Mouse (Mus musculus): ENCODE results near the gene Ppp1r15a. TPM values are rescaled to one million over a fixed set of nuclear protein-coding genes. Genes with fewer than 3 reads are reported as not detected.
"Not testable (repeated sequence)": the region's sequence is repeated elsewhere in the genome, so short reads cannot be mapped to it uniquely, and the experiment has no call there.

Gene Ppp1r15a
- total RNA-seq, 1 experiment from 2014 or later = 221 TPM

DNA sequence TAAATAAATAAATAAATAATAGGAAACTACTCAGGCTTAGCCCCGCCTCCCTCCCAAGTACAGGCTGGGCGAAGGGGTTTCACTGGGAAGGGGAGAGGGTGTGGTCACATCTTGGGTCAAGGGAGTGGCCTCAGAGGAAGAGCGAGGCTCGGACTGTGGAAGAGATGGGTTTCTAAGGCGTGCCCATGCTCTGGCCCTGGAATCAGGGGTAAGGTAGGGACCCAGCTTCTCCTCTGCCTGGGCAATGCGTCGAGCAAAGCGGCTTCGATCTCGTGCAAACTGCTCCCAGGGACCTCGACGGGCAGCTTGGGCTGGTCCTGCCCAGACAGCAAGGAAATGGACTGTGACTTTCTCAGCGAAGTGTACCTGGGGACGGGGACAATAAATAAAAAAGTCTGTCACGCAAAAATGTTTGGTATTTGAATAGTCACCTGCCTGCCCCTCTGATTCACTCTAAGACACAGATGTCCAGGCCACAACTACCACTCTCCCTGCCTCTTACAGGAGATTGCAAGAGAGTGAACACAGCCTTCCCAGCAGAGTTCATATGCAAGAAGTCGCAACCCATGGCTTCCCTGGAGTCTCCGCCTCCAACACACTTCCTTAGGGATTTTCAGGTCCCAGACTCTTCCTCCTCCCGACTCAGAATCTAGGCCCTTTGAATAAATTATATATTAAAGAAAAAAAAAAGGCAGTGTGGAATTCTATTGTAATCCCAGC, 3.0 kb downstream of the Ppp1r15a start:
- ATAC-seq (replicated peaks; ENCODE audit: insufficient number of reproducible peaks, low FRiP score, low TSS enrichment, poor library complexity, severe bottlenecking) = no peak

DNA sequence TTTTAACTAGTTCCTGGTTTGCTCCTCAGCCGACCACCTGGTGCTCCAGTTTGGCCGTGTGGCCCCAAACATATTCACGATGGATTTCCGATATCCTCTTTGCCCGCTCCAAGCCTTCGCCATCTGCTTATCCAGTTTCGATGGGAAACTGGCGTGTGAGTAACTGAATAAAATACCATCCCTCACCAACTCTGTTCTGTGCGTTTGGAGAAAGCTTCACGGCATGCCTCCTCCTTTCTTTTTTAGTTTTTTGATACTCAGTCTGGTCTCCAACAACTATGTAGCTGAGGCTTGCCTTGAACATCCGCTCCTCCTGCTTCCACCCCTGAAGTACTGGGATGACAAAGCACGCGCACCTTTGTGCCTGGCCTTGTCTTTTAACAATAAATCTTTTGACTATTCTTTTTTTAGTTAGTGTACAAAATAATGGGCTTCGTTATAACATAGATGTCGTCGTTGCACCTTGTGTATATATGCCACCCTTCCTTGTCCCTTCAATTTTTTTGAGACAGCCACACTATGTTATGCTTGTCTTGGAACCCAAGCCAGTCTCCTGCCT, 3.8 kb downstream of the Ppp1r15a start:
- no peak for ATAC-seq (replicated peaks; ENCODE audit: insufficient number of reproducible peaks, low FRiP score, low TSS enrichment, poor library complexity, severe bottlenecking)

DNA sequence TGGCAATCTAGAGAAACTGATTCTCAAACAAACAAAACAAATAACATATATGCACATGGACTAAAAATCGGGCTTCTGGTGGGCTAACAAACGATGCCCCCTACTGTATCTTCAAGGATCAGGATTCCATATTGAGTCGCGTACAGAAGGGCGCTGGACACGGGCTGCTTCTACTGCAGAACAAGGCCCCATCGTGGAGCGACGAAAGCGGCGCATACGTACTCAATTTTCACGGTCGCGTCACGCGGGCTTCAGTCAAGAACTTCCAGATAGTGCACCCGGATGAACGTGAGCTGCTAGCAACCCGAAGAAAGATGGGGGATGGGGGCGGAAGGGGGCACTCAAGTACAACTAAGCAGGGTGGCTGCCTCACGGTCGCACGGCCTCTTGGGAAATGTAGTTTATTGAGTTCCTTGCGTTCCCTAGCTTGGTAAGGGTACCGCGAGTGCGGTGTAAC, 4.3 kb downstream of the Ppp1r15a start:
- peak; percentile 75 for ATAC-seq (replicated peaks; ENCODE audit: insufficient number of reproducible peaks, low FRiP score, low TSS enrichment, poor library complexity, severe bottlenecking)

DNA sequence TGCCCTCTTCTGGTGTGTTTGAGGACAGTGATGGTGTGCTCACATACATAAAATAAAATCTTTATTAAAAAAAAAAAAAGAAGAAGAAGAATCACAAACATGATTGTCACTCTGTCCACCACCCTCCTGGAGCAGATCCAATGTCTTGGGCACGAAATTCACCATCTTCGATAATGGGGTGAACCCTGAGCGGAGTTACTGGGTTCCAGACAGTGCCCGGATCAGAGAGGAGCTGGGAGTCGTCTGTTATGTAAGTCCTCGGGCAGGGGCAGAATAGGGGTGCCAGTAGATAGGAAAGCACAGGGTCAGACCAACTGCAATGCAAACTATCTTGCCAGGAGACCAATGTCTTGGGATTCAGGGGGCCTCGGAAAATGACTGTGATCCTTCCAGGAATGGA, 5.5 kb downstream of the Ppp1r15a start:
- no peak for ATAC-seq (replicated peaks; ENCODE audit: insufficient number of reproducible peaks, low FRiP score, low TSS enrichment, poor library complexity, severe bottlenecking)

DNA sequence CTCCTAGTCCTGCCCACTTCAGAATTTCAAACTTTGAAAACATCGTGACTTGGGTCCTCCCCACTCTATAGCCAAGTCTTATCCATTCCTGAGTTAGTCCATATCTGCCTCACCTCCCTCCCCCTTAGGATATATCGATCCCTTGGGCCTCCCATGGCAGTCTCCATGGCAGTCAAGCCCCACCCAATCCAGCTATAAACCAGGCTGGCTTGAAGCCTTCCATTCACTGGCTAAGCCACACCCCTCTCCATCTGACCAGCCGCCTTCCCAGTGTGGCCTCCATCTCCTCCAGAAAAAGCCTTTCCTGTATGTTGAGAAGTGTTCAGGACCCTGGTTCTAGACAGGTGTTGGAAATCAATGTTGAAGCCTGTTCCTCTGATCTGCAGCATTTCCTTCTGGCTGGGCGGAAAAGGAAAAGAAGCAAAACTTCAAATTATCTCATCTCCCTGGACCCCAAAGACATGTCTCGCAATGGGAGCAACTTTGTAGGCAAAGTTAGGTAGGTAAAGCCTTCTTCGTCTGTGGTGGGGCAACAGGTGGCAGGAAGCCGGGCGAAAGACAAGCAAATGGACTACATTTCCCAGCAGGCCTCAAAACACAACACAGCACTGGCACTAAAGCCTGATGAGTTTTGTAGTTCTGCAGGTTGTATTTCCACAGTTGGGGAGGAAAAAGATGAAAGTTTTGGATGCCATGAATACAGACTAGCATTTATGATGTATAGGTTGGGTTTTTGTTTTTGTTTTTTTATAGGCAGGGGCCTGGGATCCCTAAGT, 6.5 kb downstream of the Ppp1r15a start:
- ATAC-seq (replicated peaks; ENCODE audit: insufficient number of reproducible peaks, low FRiP score, low TSS enrichment, poor library complexity, severe bottlenecking) = no peak

DNA sequence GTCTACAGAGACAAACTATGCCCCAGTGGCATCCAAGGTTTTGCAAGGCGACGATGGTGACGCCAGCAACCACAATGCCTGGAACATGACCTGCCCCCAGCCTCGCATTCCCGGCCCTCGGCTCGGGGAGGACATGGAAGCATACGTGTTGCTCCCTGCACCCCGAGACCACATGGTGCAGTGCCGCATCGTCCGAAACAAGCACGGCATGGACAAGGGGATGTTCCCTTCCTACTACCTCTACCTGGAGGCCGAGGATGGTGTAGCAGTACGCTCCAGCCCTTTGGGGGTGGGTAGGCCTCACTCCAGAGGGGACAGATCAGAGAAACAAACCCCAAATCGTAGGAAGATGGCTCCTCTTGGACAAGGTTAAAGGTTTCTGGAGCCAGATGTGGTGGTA, 7.5 kb downstream of the Ppp1r15a start:
- no peak for ATAC-seq (replicated peaks; ENCODE audit: insufficient number of reproducible peaks, low FRiP score, low TSS enrichment, poor library complexity, severe bottlenecking)

DNA sequence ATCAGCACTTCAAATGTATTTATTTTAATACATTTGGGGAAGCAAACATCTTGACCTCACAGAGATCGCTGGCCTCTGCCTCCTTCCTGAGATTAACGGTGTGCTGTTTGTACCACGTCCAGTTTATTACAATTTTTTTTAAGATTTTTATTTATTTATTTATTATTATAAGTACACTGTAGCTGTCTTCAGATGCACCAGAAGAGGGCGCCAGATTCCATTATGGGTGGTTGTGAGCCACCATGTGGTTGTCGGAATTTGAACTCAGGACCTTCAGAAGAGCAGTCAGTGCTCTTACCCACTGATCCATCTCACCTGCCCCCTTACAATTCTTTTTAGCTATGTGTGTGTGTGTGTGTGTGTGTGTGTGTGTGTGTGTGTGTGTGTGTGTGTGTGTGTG, 9.2 kb downstream of the Ppp1r15a start:
- ATAC-seq (replicated peaks; ENCODE audit: insufficient number of reproducible peaks, low FRiP score, low TSS enrichment, poor library complexity, severe bottlenecking) = not testable (repeated sequence)

DNA sequence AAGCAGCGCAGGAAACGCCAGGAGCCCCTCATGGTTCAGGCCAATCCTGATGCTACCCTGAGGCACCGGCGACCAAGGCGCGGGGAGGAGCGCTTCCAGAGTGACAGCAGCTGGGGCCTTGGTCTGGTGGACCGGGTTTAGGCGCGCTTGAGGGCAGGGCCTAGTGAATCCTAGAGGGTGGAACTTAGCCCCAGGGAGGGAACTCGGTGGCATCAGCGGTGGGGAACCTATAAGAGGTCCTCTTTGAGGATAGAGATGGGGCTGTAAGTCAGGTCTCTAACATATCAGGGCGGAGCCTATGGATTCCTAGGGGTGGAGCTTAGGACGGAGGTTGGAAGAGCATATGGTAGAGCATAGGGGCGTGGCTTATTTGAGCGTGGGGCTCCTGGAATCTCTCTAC, 10.6 kb downstream of the Ppp1r15a start:
- ATAC-seq (replicated peaks; ENCODE audit: insufficient number of reproducible peaks, low FRiP score, low TSS enrichment, poor library complexity, severe bottlenecking) = no peak

DNA sequence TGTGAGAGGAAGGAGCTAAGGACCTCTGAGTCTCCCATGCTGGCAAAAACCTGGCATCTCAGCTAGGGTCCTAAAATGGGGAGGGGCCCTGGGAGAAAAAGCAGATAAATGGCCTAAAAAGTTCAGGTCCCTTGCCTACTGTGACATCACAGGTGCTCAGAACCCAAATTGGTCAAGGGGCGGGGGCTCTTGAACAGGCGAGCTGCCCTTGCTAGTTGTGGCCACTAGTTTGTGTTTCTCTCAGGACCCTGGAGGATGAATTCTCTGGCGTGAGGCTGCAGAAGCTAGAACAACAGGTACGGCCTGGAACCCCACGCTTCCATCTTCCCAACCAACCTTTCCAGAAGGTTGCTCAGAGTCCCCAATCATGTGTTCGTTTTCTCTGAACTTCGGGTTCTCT, 11.7 kb downstream of the Ppp1r15a start:
- no peak for ATAC-seq (replicated peaks; ENCODE audit: insufficient number of reproducible peaks, low FRiP score, low TSS enrichment, poor library complexity, severe bottlenecking)

DNA sequence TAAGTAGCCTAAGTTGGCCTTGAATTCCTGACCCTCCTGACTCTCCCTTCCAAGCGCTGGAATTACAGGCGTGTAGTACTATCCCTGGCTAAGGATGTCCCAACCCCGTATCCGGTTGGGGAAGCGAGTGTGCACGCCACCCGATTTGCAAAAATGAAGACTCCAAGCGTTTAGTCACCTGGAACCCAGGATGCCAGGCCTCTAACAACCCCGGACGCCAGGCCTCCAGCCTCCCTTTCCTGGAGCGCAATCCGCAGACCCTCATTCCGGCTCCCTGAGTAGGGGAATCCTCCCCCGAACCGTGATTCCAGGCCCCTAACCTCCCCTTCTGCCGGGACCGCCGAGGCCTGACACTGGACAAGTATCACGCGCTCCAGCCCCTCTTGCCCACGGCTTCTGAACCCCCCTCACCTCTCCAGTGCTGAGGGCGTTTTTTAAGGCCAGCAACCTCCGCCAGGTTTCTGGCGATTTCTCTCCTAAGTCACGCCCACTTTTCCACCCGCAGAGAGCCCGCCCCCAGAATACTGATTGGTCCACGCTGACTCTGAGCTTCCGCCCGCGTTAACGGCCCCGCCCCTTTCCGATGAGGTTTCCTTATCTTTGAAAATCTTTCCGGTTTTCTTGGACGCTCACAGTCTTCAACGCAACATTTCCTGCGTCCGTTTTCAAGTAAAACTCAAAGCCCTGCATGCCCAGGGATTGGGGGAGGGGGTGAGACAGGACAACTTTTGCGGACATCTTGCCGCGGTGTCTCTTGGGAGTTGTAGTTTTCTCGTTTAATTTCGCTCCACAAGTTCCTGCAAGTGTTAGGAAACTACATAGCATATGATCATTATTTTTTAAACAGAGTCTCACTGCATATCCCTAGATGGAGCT, 15.9 kb downstream of the Ppp1r15a start, which contains the start of gene Nucb1:
Gene Nucb1, minus strand, starts transcription at position 495 of the 876 bp plus-strand sequence.
- ATAC-seq (replicated peaks; ENCODE audit: insufficient number of reproducible peaks, low FRiP score, low TSS enrichment, poor library complexity, severe bottlenecking) = peak; percentile 95

DNA sequence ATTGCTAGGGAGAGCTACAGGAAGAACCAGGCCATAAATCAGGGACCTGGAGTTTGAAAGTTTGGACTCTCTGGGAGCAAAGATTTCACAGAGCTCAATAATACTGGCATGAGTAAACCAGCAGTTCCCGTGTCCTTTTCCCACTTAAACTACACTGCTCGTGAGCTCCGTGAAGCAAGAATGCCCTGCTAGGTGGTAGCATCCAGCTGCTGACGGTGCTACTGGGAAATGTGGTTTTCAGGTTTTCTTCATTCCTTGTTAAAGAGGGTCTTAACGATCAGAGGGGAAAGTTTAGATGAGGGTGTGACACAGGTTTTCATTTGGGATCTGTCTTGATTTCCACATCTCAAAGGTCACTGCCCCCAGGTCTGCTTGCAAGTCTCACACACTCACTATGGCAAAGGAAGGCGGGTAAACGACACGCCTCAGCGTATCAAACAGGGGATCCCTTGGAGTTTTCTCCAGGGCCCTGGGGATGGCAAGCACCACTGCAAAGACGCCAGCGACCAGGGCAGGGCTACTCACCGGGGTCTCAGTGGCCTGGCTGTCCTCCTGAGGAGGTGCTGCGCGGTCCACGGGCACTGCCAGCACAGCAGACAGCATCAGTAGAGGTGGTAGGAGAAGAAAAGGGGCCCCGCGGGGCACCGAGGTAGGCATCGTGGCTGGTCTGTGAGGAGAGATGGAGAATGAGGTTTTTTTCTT, 16.7 kb downstream of the Ppp1r15a start:
- no peak for ATAC-seq (replicated peaks; ENCODE audit: insufficient number of reproducible peaks, low FRiP score, low TSS enrichment, poor library complexity, severe bottlenecking)

DNA sequence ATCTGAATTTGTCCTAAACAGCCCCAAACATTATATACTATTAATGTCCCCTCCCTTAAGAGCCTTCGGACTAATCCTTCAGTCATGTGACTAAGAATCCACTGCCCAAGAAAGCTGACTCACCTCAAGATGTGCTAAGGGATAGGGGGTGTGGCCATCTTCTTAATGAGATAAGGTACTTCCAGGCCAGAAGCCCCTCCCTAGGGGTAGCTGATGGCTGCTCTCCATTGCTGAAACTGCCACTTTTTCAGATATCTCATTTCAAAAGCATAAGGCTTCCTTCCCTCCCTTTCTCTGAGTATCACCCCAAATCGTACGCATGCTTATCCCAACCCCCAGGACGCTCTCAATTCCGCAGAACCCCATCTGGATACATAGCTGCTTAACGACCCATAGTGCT, 17.5 kb downstream of the Ppp1r15a start:
- ATAC-seq (replicated peaks; ENCODE audit: insufficient number of reproducible peaks, low FRiP score, low TSS enrichment, poor library complexity, severe bottlenecking) = no peak

DNA sequence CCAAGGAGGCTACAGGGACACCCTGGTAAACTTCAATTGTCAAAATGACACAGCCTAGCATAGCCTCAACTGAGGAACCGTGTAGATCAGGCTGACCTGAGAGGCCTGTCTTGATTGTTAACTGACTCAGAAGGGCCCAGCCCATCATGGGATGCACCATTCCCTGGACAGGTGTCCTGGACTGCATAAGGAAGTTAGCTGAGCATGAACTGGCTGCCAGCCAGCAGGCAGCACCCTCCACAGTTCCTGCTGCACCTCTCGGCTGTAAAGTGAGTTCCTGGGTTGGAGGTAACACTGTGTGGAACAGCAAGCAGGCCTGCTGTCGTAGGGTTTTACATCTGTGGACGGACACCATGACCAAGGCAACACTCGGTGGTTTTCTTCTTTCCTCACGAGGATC, 18.5 kb downstream of the Ppp1r15a start:
- ATAC-seq (replicated peaks; ENCODE audit: insufficient number of reproducible peaks, low FRiP score, low TSS enrichment, poor library complexity, severe bottlenecking) = no peak

DNA sequence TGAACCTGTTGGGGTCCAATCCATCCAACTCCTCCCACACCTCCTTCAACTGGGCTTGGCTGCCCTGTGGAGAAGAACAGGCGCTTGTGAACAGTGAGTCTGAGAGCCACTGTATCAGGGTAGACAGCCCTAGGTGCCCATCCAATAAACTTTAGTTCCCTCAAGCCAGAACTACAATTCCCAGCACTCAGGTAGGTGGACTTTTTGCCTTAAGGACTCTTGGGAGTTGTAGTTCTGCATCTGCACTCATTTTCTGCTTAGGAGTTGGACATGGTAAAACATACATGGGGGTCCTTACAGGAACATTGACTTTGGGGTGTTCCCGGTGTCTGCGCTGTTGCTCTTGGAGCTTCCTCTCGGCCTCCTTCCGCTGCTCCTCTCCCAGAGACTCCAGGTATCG, 27.6 kb downstream of the Ppp1r15a start:
- no peak for ATAC-seq (replicated peaks; ENCODE audit: insufficient number of reproducible peaks, low FRiP score, low TSS enrichment, poor library complexity, severe bottlenecking)

DNA sequence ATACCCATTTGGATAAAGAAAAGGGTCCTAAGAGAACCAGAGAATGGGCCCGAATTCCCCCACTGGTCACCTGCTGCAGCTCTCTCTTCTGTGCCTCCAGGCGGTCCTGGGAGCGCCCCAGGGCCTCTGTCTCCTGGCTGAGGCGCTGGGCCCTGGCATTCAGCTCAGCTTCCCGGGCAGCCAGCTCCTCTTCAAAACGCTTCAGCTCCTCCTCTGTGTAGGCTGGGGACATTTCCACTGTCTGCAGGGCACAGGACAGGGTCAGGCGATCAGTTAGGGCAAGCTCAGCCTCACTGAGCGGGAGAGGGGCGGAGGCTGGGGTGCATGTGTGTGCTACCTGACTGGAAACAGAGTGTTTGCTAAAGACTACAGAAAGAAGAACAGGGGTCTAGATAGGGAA, 31.5 kb downstream of the Ppp1r15a start:
- no peak for ATAC-seq (replicated peaks; ENCODE audit: insufficient number of reproducible peaks, low FRiP score, low TSS enrichment, poor library complexity, severe bottlenecking)

DNA sequence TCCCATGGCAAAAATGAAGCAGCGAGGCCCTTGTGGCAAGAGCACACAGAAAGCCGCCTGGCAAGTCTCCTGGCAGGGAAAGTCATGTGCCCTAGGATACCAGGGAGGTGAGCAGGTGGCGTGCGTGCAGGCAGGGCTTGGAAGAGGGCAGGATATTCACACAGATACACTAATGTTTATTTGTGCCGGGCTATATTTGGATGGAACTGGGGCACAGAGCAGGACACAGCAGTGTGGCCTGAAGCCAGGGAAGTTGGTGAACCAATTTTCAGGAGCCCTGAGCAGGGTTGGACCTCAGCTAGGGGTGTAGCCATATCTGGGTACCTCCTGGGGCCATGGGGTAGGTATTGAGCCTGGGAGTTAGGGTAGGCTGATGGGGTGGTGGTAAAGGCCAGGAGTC, 33.1 kb downstream of the Ppp1r15a start:
- no peak for ATAC-seq (replicated peaks; ENCODE audit: insufficient number of reproducible peaks, low FRiP score, low TSS enrichment, poor library complexity, severe bottlenecking)

DNA sequence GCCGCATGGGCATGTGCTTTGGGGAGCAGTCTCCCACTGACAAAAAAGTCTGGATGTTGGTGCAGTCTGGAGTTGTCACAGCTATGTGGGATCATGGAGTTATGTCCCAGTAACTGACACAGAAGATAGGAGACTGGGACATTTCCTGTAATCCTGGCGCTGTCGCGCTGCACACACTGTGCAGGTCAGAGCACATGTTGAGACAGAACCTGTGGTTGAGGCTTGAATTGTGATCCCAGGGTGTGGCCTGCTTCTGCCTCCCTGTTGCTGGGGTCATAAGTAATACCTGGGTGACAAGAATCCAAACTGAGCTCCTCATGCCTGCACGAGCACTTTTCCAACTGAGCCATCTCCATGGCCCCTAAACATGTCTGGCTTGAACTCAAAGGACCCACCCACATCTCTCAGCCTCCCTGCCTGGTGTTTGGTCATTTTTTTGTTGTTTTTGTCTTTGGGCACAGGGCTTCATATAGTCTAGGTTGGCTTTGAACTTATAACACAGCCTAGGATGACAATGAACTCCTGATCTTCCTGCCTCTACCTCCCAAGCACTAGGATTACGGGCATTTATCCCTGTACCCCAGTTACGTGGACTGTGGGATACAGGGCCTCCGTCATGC, 33.7 kb downstream of the Ppp1r15a start:
- no peak for ATAC-seq (replicated peaks; ENCODE audit: insufficient number of reproducible peaks, low FRiP score, low TSS enrichment, poor library complexity, severe bottlenecking)

DNA sequence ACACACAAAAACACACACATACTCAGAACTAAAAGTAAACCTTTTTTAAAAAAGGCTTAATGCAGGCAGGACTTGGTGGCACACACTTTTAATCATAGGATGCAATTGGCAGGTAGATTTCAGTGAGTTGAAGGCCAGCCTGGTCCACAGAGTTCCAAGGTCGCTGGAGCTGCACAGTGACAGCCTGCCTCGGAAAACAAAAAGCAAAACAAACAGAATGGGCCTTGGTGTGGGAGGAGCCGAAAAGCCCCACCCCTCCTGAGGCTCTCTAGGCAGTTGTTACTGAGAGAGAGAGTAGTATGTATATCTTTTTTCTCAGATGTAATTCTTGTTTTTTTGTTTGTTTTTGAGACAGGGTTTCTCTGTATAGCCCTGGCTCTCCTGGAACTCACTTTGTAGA, 34.8 kb downstream of the Ppp1r15a start:
- no peak for ATAC-seq (replicated peaks; ENCODE audit: insufficient number of reproducible peaks, low FRiP score, low TSS enrichment, poor library complexity, severe bottlenecking)
